Mouse (Mus musculus): ENCODE results near the gene Ntf3. TPM values are rescaled to one million over a fixed set of nuclear protein-coding genes. Genes with fewer than 3 reads are reported as not detected.

Gene Ntf3
- polyA plus RNA-seq, 1 experiment from 2014 or later: 9.9 TPM

DNA sequence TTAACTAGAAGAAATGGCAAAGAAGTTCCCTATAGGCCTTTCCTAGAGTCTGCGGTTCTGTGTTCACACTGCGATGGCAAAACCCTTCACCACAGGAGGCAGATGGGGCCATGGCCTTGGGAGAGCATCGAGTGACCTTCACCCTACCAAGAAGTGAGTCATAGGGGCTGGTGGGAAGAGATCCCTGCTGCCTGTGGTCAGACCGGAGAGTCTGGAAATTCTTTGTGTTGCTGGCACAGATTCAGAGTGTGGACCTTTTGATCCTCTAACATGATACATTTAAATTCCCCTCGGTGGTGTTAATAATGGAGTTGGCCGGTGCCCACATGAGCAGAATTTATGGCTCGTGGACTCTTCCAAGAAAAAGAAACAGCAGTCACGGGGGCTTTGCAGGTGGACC, 49.5 kb downstream of the Ntf3 start:
- WGBS: 78% methylated on average over 8 of the region's 8 CpGs
- H3K27me3 ChIP-seq (ENCODE audit: control insufficient read depth, insufficient read depth, low read length): no peaks in the 10 kb centered on the region
- H3K9ac ChIP-seq (ENCODE audit: low read length): no peak overlapping the region
- no peaks in the 10 kb centered on the region for H3K9me3 ChIP-seq (ENCODE audit: control insufficient read depth, low read length)
- ATAC-seq (ENCODE audit: insufficient read depth, low FRiP score, low TSS enrichment) (no peak), DNase-seq (ENCODE audit: low spot score) (no peak)
- no peak overlapping the region for H3K4me3 ChIP-seq (ENCODE audit: low read depth, low read length)
- H3K4me1 ChIP-seq (ENCODE audit: control insufficient read depth, insufficient read depth, low read length): 0 out of 2 replicates have a peak, but pooled peaks cover 5% of the 10 kb centered on the region
- H3K27ac ChIP-seq (ENCODE audit: low read depth, low read length): no peak overlapping the region
- no peaks in the 10 kb centered on the region for H3K36me3 ChIP-seq (ENCODE audit: control insufficient read depth, insufficient read depth, low read length)
- H3K4me2 ChIP-seq (ENCODE audit: low read depth): no peak overlapping the region

DNA sequence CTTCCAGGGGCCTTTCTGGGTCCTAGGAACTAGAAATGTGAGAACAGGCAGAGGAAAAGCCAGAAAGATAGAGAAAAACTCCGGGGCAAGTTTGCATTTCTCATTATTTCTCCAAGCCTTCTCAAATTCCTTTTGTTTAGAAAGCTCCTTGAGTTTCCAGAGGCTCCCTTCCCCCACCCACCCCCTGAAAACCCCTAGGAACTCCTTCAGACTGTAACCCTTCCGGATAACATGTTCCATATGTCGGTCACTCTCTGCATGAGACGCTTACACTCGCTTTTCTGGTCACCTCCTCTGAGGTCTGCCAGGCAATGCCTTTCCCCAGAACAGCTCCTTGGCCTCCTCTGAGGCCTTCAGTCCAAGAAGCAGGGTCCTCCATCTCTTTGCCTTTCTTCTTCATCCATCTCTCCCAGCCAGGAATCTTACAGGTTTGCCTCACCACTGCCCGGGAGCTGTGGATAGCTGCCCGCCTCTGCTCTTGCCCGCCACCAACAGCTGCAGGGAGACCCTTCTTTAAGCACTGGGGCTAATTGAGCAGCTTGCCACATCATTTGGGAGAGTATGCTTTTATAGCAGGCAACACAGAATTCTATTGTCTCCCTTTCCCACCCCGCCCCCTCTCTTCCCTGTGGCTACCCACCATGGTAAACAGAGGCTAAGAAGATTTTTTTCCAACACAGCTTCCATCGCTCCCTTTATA, 51.6 kb downstream of the Ntf3 start:
- no peaks in the 10 kb centered on the region for H3K27me3 ChIP-seq (ENCODE audit: control insufficient read depth, insufficient read depth, low read length)
- no peak overlapping the region for H3K4me2 ChIP-seq (ENCODE audit: low read depth)
- DNase-seq (ENCODE audit: low spot score): peak; percentile 46
- H3K9me3 ChIP-seq (ENCODE audit: control insufficient read depth, low read length): no peaks in the 10 kb centered on the region
- 39% methylated on average over 10 of the region's 10 CpGs for WGBS
- H3K36me3 ChIP-seq (ENCODE audit: control insufficient read depth, insufficient read depth, low read length): no peaks in the 10 kb centered on the region
- no peak for ATAC-seq (ENCODE audit: insufficient read depth, low FRiP score, low TSS enrichment)
- H3K4me3 ChIP-seq (ENCODE audit: low read depth, low read length): no peak overlapping the region
- H3K27ac ChIP-seq (ENCODE audit: low read depth, low read length): peak overlapping the region; percentile 49
- H3K4me1 ChIP-seq (ENCODE audit: control insufficient read depth, insufficient read depth, low read length): 0 out of 2 replicates have a peak, but pooled peaks cover 5% of the 10 kb centered on the region
- H3K9ac ChIP-seq (ENCODE audit: low read length): no peak overlapping the region

DNA sequence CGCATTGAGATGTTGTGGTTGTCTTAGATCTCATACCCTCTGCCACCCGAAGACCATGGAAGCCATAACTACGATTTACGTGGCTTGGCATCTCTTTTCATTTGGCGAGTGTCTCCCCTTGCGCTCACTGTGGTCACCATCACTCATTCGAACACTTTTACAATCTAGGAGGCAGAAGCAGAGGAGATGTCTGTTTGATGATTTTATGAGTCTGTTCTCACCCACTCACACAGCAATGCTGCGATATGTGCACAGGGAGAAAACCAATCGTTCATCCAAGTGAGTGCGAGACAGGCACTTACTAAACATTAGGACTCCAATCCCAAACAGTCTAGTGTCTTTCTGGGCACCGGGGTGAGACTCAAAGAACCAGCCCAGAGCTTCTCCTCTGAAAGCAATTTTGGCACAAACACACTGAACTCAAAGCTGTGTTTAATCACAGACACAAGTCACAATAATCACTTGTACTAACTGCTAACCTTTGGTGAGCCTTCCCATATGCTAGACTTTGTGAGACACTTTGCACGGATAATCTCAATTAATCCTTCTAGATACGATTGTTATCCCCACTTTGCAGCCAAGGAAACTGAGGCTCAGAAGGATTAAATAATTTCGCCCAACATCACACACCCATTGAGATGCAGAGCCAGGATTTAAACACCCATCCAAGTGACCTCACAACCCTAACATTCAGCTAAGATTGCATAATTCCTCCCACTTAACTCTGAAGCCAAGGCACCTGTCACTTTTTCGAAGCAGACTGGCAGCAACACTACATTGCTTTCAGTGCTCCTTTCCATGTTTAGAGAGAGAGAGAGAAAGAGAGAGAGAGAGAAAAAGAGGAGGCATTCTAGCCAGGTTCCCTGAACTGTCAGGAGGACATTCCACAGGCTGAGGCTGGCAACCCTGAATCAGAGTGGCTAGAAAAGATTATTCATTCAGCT, 55.5 kb downstream of the Ntf3 start:
- 86% methylated on average over 15 of the region's 15 CpGs for WGBS
- Histone ChIP-seq H3K27ac (ENCODE audit: low read depth, low read length) (no peak overlapping the region), H3K4me2 (ENCODE audit: low read depth) (no peak overlapping the region), H3K36me3 (ENCODE audit: control insufficient read depth, insufficient read depth, low read length) (no peaks in the 10 kb centered on the region), H3K27me3 (ENCODE audit: control insufficient read depth, insufficient read depth, low read length) (no peaks in the 10 kb centered on the region), H3K9me3 (ENCODE audit: control insufficient read depth, low read length) (no peaks in the 10 kb centered on the region), H3K4me1 (ENCODE audit: control insufficient read depth, insufficient read depth, low read length) (0 out of 2 replicates have a peak, but pooled peaks cover 5% of the 10 kb centered on the region), H3K9ac (ENCODE audit: low read length) (no peak overlapping the region), H3K4me3 (ENCODE audit: low read depth, low read length) (no peak overlapping the region)
- ATAC-seq (ENCODE audit: insufficient read depth, low FRiP score, low TSS enrichment) (no peak), DNase-seq (ENCODE audit: low spot score) (no peak)

DNA sequence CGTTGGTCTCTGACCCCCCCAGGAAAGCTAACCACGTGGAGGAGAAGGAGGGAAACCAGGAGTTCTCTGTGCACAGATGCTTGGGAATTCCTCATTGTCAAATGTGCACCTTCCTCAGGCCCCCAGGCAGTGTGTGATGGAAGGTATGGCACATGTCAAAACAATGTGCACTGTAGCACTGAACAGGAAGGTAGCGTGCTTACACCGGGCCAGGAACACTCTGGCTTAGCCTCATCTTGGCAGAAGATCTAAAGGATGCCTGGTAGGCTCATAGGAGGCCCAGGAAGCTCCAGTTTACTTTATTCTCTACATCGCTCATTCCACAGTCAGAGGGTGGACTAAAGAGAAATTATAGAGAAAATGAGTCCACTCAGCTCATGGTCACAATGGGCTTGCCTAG, 57.5 kb downstream of the Ntf3 start:
- DNase-seq (ENCODE audit: low spot score): no peak

DNA sequence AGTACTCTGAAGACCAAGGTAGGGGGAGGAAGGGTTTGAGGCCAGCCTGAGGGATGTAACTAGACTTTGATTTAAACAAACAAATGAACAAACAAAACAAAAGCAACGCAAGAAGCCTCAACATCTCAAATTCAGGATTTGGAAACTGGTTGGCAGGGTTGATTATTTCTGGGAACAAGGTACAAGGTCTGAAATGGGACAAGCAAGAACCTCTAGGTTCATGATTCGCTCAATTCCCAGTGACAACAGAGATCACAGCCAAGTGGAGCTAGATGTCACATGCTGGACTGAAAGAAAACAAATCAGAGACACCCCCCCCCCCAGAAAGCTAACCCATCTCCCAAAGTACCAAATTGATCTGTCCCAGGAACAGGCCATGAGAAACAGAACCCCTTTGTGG, 57.9 kb downstream of the Ntf3 start:
- no peaks in the 10 kb centered on the region for H3K36me3 ChIP-seq (ENCODE audit: control insufficient read depth, insufficient read depth, low read length)
- 95% methylated on average over 2 of the region's 2 CpGs for WGBS
- no peak overlapping the region for H3K4me3 ChIP-seq (ENCODE audit: low read depth, low read length)
- no peak overlapping the region for H3K4me2 ChIP-seq (ENCODE audit: low read depth)
- no peak overlapping the region for H3K27ac ChIP-seq (ENCODE audit: low read depth, low read length)
- no peak overlapping the region for H3K9ac ChIP-seq (ENCODE audit: low read length)
- ATAC-seq (ENCODE audit: insufficient read depth, low FRiP score, low TSS enrichment) (no peak), DNase-seq (ENCODE audit: low spot score) (no peak)
- no peaks in the 10 kb centered on the region for H3K9me3 ChIP-seq (ENCODE audit: control insufficient read depth, low read length)
- no peaks in the 10 kb centered on the region for H3K27me3 ChIP-seq (ENCODE audit: control insufficient read depth, insufficient read depth, low read length)
- H3K4me1 ChIP-seq (ENCODE audit: control insufficient read depth, insufficient read depth, low read length): no peaks in the 10 kb centered on the region

More for the DNA sequence above, 57.5 kb downstream of the Ntf3 start:
- no peak overlapping the region for H3K4me3 ChIP-seq (ENCODE audit: low read depth, low read length)
- H3K27me3 ChIP-seq (ENCODE audit: control insufficient read depth, insufficient read depth, low read length): no peaks in the 10 kb centered on the region
- H3K9me3 ChIP-seq (ENCODE audit: control insufficient read depth, low read length): no peaks in the 10 kb centered on the region
- no peak overlapping the region for H3K27ac ChIP-seq (ENCODE audit: low read depth, low read length)
- 81% methylated on average over 5 of the region's 5 CpGs for WGBS
- H3K36me3 ChIP-seq (ENCODE audit: control insufficient read depth, insufficient read depth, low read length): no peaks in the 10 kb centered on the region
- no peak overlapping the region for H3K9ac ChIP-seq (ENCODE audit: low read length)
- ATAC-seq (ENCODE audit: insufficient read depth, low FRiP score, low TSS enrichment): no peak
- H3K4me1 ChIP-seq (ENCODE audit: control insufficient read depth, insufficient read depth, low read length): no peaks in the 10 kb centered on the region
- no peak overlapping the region for H3K4me2 ChIP-seq (ENCODE audit: low read depth)

DNA sequence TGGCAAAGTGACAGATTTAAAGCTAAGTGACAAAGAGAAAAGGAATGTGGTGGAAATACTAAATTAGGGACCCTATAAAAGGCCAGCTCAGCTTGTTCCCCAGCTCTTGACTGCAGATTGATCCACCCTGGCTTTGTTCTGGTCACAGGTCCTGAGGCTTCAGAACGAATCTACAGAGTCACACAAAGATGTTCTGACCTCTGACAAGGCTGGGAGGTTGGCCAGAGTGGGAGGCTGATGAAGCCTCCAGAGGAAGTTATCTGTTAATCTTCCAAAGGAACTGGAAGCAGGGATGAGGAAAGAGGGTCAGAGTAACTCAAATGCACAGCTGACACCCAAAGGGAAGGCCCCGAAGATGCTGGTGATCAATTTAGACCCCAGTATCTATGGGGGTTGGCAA, 59.3 kb downstream of the Ntf3 start:
- H3K4me2 ChIP-seq (ENCODE audit: low read depth): no peak overlapping the region
- H3K4me3 ChIP-seq (ENCODE audit: low read depth, low read length): no peak overlapping the region
- no peak overlapping the region for H3K9ac ChIP-seq (ENCODE audit: low read length)
- H3K4me1 ChIP-seq (ENCODE audit: control insufficient read depth, insufficient read depth, low read length): no peaks in the 10 kb centered on the region
- H3K9me3 ChIP-seq (ENCODE audit: control insufficient read depth, low read length): no peaks in the 10 kb centered on the region
- H3K36me3 ChIP-seq (ENCODE audit: control insufficient read depth, insufficient read depth, low read length): no peaks in the 10 kb centered on the region
- no peak overlapping the region for H3K27ac ChIP-seq (ENCODE audit: low read depth, low read length)
- WGBS: 66% methylated on average over 2 of the region's 2 CpGs
- DNase-seq (ENCODE audit: low spot score) (no peak), ATAC-seq (ENCODE audit: insufficient read depth, low FRiP score, low TSS enrichment) (no peak)
- H3K27me3 ChIP-seq (ENCODE audit: control insufficient read depth, insufficient read depth, low read length): no peaks in the 10 kb centered on the region

DNA sequence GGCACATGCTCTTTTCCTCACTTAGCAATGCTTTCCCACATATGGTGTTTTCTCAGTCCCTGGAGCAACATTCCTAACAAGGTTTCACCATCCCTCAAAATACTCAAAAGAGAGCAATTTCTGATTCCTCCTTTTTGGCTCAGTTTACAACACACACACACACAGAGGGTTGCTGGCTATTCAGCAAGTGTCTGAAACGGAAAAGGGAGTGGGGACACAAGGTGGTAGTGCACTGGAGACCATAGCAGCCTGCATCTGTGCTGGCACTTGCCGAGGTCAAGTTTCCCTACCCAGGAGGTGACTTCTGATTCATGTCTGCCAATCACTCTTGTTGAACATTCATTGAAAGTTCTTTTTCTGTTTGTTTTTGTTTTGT, 59.9 kb downstream of the Ntf3 start:
- no peaks in the 10 kb centered on the region for H3K9me3 ChIP-seq (ENCODE audit: control insufficient read depth, low read length)
- H3K27ac ChIP-seq (ENCODE audit: low read depth, low read length): no peak overlapping the region
- 66% methylated on average over 2 of the region's 2 CpGs for WGBS
- ATAC-seq (ENCODE audit: insufficient read depth, low FRiP score, low TSS enrichment) (no peak), DNase-seq (ENCODE audit: low spot score) (no peak)
- no peak overlapping the region for H3K4me2 ChIP-seq (ENCODE audit: low read depth)
- no peak overlapping the region for H3K4me3 ChIP-seq (ENCODE audit: low read depth, low read length)
- H3K9ac ChIP-seq (ENCODE audit: low read length): no peak overlapping the region
- H3K4me1 ChIP-seq (ENCODE audit: control insufficient read depth, insufficient read depth, low read length): no peaks in the 10 kb centered on the region
- H3K27me3 ChIP-seq (ENCODE audit: control insufficient read depth, insufficient read depth, low read length): no peaks in the 10 kb centered on the region
- no peaks in the 10 kb centered on the region for H3K36me3 ChIP-seq (ENCODE audit: control insufficient read depth, insufficient read depth, low read length)

DNA sequence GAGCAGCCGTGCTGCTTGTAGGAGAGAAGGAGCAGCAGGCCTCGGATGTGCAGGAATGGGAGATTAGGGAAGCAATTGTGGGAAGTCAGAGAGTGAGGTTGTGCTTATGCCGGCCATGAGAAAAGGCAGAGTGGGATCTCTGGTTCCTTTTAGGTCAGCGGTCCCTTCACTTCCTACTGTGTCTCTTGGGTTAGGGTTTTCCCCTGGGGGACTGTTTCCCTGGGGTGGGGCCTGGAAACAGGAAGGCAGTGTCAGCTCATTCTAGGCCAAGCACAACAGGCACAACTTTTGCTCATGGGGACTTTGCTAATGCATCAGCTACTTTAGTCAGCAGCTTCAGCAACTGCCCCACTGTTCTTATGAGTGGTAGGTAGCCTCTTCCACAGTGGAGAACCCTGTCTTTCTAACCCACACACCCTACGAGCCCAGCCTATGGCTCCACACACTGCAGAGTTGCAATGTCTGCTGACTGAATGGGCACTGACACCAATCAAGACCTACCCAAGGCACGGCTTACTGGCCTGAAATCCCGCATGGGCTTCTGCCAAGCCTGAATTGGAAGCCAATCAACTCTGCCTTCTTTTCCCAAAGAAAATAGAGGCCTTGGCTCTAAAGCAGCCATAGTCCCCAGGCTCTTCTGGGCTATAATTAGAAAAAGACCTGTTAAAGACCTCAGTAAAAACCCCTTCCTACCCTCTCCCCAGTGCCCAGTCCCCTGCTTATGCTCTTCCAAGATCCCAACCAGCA, 60.5 kb downstream of the Ntf3 start:
- Histone ChIP-seq H3K4me2 (ENCODE audit: low read depth) (no peak overlapping the region), H3K4me1 (ENCODE audit: control insufficient read depth, insufficient read depth, low read length) (no peaks in the 10 kb centered on the region), H3K27me3 (ENCODE audit: control insufficient read depth, insufficient read depth, low read length) (no peaks in the 10 kb centered on the region), H3K9ac (ENCODE audit: low read length) (no peak overlapping the region), H3K9me3 (ENCODE audit: control insufficient read depth, low read length) (no peaks in the 10 kb centered on the region), H3K36me3 (ENCODE audit: control insufficient read depth, insufficient read depth, low read length) (no peaks in the 10 kb centered on the region), H3K27ac (ENCODE audit: low read depth, low read length) (no peak overlapping the region), H3K4me3 (ENCODE audit: low read depth, low read length) (no peak overlapping the region)
- WGBS: 79% methylated on average over 7 of the region's 7 CpGs
- DNase-seq (ENCODE audit: low spot score): no peak
- no peak for ATAC-seq (ENCODE audit: insufficient read depth, low FRiP score, low TSS enrichment)
